Mouse (Mus musculus): ENCODE results near the gene Pygo2.

The Pygo2 gene

GRCm38 (mm10) chr3:89393605-89394004, 36.4 kb upstream of the Pygo2 start:
- peak; percentile 68 to 80 for DNase-seq

- no peak for DNase-seq
Measured at GRCm38 (mm10) chr3:89394006-89394893, 35.8 kb upstream of the Pygo2 start, which contains the start of gene Zbtb7b. Gene Zbtb7b, minus strand, starts transcription at chr3:89394776.

DNA sequence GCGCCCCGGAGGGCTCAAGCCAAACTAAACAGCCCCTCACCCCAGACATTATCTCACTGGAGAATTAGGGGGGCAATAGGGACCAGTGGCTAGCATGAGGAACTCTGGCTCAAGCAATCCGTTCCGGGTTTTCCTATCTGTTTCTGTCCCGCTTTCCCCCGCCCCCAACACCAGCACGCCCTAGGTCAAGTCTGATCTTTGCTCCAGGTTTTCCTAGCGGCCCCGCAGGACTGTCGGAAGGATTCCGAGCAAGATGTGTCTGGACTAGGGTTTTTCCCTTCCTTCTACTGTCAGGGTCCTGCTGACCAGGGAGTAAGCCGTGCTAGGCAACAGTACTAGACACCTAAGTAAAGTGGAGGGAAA, 35.1 kb upstream of the Pygo2 start:
- no peak for DNase-seq

- no peak for DNase-seq
Measured at GRCm38 (mm10) chr3:89395419-89395805, 34.6 kb upstream of the Pygo2 start.

DNA sequence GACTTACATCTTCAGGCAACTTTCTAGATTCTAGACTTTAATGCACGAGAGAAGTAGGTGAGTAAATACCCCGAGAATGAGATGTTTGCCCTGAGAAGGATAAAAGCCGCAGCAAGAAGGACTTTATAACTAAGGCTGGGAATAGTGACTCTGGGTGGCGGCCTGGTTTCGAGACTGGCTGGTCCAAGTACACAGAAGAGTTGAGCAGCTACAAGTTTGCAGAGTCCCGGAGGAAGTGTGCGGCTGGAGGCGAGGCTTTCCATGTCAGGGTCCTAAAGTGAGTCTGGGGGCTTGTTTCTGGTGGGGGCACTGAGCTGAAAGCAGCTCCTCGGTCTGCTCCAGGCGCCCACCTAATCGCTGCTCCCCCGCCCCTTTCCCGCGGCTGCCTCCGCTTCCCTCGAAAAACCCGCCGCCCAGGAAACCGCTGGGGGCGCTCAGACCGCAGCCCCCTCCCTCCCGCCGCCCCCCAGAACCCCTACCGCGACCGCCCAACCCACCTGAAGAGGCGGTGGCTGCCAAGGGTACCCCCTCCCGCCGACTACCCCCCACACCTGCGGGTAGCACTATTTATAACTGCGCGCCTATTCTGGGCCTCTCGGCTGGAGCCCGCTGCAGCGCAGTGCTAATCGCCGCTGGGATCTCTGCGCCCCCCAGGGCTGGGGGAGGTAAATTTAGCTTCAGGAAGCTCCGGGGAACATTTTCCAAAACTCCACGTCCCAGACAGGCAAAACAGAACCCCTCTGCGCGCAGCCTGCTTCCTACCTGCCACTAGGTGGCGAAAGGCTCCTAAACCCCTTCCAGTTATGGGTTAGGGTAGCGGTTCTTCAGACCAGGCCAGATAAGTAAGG, 34.0 kb upstream of the Pygo2 start:
- DNase-seq = peak; percentile 76 to 88

DNA sequence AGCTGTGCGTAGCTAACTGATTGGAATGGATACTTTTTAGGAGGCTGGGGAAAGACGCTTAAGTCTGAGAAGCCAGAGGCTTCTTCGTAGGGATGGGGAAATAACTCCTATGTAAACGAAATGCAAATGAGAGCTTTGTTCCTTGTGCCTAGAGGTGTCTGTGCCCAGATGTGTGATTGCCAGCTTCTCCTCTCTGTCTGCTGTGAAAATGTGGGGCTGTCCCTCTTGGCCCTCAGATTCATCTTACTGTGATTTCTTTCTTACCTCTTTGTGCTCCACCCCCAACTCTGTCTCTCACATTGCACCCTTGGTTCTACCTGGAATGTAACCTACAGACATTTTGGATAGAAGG, 33.4 kb upstream of the Pygo2 start:
- DNase-seq = no peak

GRCm38 (mm10) chr3:89401329-89401728, 28.7 kb upstream of the Pygo2 start:
- DNase-seq = no peak

DNA sequence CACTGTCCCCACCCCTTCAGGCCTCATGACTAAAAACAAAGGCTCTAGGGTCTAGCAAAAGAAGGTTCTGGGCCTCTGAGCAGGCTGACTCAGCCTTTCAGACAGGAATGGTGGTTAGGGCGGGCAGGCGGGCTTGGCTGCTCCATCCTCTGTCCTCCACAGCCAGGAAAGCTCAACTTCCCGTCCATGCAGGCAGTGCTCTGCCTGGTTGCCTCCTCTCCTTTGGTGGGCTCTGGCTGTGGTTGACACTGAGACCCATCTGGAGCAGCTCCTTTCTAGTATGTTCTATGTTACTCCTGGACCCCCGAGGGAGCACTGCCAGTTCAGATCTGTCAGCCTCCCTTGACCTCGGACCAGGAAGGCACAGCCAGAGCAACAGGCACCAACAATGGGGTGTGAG, 27.3 kb upstream of the Pygo2 start, which contains the start of gene Lenep:
TSS of gene Lenep (minus strand) at position 101 of the 400 bp plus-strand sequence.
- DNase-seq = no peak

DNA sequence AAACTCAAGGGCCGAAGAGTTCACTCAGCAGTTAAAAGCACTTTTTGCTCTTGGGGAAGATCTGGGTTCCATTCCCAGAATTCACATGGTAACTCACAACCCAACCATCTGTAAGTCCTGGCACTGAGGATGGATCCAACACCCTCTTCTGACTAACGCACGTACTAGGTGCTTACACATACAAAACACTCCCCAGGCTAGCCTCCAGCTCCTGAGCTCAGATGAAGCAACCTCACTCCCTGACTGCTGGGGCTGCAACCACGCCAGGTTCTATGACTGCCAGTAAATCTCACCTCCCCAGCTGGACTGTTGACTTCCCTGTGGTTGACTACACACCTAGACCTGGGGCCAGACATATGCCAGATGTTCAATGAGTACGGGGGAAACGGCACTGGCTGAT, 23.1 kb upstream of the Pygo2 start:
- no peak for DNase-seq

GRCm38 (mm10) chr3:89408448-89408847, 21.6 kb upstream of the Pygo2 start:
- no peak for DNase-seq

- no peak for DNase-seq
Measured at GRCm38 (mm10) chr3:89409701-89410100, 20.3 kb upstream of the Pygo2 start.

GRCm38 (mm10) chr3:89410864-89411263, 19.1 kb upstream of the Pygo2 start:
- DNase-seq = no peak

GRCm38 (mm10) chr3:89411490-89412393, 18.3 kb upstream of the Pygo2 start, which contains the start of gene Flad1:
Gene Flad1, minus strand, starts transcription at chr3:89411870.
- DNase-seq = peak; percentile 96 to 98

DNA sequence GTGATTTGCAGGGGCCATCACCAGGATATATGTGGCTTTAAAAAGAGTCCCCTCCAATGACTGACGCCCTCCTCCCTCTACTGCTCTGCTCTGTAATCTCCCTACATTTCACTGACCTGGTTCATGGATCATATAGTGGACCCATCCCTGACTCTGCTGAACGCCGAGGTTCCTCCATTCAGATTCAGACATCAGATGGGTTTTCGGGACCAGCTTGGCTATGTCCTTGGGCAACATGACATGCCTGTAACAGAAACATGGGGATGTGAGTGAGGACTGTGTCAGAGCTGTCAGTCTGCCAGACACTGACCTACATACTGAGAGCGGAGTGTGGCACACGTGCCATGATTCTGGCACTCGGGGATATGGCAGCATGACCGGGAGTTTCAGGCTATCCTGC, 13.9 kb upstream of the Pygo2 start:
- no peak for DNase-seq

DNA sequence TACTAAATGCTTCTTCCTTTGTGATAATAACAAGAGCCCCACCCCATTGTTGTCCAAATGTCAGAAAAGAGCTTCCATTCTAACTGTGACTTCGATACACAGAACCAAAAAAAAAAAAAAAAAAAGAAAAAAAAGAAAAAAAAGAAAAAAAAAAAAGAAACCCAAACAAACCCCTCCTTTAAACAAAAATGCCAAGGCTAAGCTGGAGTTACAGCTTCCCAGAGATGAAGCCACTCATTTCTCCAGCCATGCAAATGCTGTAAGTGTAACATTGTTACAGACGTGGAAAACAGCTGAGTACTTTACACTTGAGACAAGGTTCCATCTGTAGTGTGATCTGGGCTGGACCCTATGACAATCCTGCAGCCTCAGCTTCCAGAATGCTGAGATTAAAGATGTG, 12.9 kb upstream of the Pygo2 start:
- DNase-seq = no peak

DNA sequence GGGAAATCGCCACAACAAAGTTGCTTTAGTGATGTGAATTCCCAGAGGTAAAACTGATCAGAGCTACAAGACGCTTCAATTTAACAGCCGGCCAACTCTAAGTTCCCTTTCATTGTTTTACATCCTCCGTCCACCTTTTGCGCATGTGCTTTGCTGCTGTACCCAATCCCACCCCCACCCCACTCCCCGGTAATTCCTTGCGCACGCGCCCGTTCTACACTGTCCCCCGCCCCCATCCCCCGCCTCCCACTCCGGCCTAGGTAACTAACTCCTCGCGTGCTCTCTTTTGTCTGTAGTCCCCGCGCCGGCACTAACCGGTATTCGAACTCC, 12.2 kb upstream of the Pygo2 start:
- no peak for DNase-seq

GRCm38 (mm10) chr3:89418170-89418860, 11.7 kb upstream of the Pygo2 start, which contains the start of the genes Cks1b and Shc1:
Gene Cks1b, minus strand, starts transcription at chr3:89418383.
Gene Shc1, plus strand, starts transcription at chr3:89418443.
- peak; percentile 85 to 94 for DNase-seq

DNA sequence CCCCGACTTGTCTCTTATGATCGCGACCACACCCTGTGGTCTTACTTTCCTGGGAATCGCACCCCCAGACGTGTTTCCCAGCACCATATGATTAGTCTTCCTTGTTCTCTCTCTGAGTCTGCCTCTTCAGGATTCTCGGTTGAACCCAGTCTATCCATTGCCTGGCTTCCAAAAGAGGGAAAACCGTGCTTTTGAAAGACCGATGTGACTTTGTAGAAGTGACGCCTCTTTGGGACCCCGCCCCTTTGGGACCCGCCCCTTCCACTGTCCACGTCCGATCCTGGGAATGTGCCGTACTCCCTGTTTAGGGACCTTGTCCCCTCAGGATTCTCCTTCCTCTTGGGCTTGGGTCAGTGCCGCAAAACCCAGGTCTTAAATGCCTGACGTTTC, 11.2 kb upstream of the Pygo2 start:
- DNase-seq = no peak

GRCm38 (mm10) chr3:89419571-89419970, 10.4 kb upstream of the Pygo2 start:
- no peak for DNase-seq

- no peak for DNase-seq
Measured at GRCm38 (mm10) chr3:89419981-89420380, 10.0 kb upstream of the Pygo2 start.

DNA sequence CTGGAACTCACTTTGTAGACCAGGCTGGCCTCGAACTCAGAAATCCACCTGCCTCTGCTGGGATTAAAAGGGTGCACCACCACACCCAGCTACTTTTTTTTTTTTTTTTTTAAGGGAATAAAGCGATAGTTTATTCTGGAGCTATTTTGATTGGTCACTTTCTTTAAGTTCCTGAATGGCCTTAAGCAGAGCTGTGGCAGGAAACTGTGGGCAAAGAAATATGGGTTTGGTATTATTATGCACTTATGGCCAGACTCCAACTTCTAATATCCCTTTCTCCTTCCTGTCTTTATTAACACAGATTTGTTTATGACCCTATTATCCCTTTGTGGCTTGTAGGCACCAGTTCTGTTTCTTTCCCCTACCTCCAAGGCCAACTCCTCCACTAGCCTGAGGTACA, 9.6 kb upstream of the Pygo2 start:
- DNase-seq = no peak

Measured in thymus, postnatal 36 days (tissue).